Mouse (Mus musculus) left cerebral cortex, postnatal 14 days (tissue): Measurements from ENCODE around the gene Slc25a13. TPM values are rescaled to one million over a fixed set of nuclear protein-coding genes. Genes with fewer than 3 reads are reported as not detected.
"Not testable (repeated sequence)": the region's sequence is repeated elsewhere in the genome, so short reads cannot be mapped to it uniquely, and the experiment has no call there.

Experiments
- DNase-seq, 2 experiments: peaks; one replicate each; pipeline ENCODE4 v3.0.0; 2021 to 2022; ENCODE audit warnings: low spot score in 2 of 2, mixed read lengths in 1 of 2
- intact Hi-C: fragments of 180-260 bp; cut with DNase I; formaldehyde crosslinking; loops from one replicate; pipeline ENCODE4 v1.15.1; 2025
- total RNA-seq, 2 experiments: library from RNA; stranded (reverse); gene quantifications; 2 replicates each; pipeline ENCODE4 v1.2.3; 2021

Gene Slc25a13
- total RNA-seq, 2 experiments from 2014 or later = 1.6 to 1.9 TPM

DNA sequence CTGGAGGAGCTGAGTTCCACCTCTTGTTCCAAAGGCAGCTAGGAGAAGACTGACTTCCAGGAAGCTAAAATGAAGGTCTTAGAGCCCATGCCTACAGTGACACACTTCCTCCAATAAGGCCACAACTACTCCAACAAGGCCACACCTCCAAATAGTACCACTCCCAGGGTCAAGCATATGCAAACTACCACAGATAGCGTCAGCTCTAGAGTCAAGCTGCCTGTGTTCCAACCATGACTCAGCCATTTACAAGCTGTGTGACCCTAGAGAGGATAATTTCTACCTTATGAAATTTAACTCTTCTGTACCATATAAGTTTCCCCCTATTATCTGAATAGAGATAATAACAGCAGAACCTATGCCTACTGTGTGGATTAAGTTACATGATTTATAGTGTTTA is 9.6 kb downstream of the Slc25a13 start:
- DNase-seq = no peak
- intact Hi-C loops = no loop called here

DNA sequence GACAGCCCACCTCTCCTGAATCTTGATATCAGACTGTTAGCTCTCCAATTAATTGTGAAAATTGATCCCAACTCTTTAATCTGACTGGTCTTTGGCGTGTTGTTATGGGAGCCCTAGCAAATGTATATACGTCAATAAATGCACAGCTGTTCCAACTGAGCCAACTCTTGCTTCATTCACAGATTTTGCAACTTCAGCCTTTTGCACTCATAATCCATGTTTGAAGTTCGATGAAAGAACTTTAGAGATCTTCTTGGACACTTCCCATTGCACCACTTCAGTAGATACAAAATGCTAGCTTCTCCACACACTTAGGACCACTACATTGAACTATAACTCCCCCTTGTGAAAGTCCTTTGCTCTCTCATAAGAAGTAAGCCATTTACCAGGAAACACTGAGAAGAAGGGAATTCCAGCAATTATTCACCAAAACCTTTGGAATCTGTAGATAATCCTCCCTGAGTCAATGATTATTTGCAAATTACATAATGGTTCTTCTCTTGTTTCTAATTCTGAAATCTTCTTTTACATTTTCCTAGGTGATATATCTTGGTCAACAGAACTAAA is 11.3 kb downstream of the Slc25a13 start:
- intact Hi-C loops = no loop called here

DNA sequence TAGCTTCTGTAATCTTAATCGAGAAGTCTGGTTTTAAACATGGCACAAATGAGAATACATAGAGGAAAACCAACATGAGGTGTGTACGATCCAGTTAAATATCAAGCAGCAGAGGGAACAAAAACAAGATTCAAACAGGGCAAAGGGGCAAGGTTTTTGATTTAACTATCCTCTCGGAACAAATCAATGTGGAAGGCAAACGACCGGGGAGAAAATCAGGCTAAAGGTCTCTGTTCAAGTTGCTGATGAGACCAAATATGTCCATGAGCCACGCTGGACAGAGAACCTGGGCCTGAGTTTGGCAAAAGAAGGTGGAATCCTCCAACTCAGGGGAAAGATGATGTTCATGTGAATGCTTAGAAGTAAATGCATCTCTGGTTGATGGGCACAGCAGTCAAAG is 14.5 kb downstream of the Slc25a13 start:
- no peak for DNase-seq
- intact Hi-C loops = no loop called here

More for the DNA sequence above, 11.3 kb downstream of the Slc25a13 start:
- DNase-seq = no peak

DNA sequence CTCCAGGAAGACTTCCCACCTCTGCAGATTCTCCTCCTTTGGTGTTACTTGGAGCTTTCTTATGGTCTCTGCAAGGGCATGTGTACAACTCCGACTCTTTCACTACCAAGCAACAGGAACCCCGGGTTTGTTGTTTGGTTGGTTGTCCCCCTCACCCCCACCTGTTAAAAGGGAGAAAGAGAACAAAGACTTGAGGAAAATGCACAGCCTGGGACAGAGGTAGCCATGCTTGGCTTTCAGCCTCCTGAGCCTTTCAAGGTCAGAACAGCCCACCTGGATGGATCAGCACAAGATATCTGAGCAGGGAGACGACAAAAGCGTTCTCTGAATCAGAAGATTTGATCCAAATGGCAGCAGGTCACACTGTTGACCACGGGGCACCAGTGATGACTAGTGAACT is 15.0 kb downstream of the Slc25a13 start:
- intact Hi-C loops = no loop called here
- DNase-seq = no peak

DNA sequence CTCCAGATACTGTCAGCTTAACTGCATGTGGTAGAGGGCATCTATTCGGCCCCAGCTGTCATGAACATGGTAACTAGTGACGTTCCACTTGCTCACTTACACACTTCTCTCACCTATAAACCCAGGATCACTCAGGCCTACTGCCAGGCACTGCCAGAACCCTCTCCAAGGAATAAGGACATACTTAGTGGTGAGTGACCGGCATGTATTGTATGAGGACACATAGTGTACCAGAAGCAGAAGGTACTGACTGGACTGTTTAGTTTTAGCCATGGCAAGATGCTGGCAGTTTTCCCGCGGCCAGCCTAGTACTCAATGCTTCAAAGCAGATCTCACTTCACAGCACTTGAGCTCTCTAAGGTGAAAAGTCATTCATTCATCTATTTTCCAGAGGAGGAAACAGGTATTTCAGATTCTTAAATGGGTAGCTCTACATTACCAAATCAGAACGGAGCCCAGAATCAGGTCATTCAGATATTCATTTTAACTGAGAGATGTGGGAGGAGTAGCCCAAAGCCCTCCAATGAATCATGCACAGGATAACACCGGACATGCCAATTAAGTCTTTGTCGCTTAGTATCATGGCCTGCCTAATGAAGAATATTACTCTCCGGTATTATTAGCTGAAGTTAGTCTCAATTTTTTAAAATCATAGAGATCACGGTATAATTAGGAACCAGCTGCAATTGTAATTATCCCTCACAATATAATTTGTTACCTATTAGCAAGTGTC is 17.7 kb downstream of the Slc25a13 start:
- no peak for DNase-seq
- intact Hi-C loops = no loop called here

DNA sequence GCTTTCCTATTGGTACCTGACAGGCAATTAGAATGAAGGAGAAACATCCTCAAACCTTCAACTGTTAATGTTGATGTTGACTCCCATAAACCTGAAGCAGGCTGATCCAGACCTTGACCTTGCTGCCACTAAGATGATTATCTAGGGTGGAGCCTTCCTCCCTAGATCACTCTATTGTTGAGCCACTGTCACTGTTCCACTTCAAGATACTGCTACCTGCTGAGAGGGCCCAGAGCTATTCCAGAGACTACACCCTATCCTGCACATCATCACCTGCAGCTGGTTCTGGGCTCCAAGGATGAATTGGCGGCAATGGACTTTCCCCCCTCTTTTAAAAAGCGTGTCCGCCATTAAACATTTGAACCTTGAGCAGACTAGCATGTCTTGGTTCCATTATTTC is 18.9 kb downstream of the Slc25a13 start:
- intact Hi-C loops, DNase-seq: not testable (repeated sequence)

DNA sequence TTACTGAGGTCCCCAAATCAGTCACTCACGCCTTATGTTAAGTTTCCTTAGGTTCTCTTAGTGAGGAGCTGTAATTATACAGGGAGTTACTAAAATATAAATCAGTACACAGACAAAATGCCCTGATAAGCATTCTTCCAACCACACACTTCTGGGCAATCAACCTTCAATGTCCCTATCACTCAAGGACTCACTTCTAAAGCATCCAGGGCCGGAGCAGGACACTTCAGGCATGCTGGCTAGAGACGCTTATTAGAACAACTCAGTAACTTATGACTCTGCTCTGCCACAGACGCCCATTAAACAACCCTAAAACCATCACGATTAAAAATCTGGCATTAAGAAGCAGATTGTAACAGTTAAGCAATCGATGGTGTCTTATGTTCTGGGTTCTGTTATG is 19.6 kb downstream of the Slc25a13 start:
- no peak for DNase-seq
- intact Hi-C loops = no loop called here

DNA sequence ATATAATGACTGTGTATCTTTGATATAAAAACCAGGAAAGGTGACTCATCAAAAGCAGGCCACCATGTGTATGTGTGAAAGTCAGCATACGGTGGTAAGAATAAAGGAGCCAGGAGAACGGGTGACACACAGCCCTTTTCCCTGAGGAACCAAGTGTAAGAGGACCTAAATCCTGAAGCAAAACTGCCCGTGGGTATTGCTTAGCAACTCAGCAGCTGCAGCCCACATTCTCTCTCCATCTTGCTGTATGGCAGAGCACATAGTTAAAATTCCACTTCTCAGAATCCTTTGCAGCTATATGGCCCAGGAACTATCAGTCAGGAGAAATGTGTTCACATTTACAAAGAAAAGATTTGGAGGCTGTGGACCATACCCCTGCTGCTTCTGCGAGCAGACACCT is 20.4 kb downstream of the Slc25a13 start:
- intact Hi-C loops = no loop called here
- DNase-seq = peak in 1 of 2 experiments; percentile 66

DNA sequence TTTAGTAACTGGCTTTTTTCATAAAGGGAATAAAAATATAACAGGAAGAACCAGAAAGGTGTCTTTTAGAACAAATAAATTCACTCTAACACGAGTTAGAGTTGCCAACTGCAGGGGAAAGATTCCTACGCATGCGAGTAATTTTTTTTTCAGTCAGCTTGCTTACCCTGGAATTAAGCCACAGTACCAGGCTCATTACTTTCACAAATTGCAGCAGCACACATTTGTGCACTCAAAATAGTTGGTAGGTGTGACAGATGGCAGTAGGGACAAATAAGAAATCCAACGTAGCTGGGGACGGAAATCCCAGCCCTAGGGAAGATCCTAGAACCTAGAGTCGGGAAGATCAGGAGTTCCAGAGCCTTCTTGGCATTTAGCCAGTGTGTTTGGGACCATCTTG is 22.1 kb downstream of the Slc25a13 start:
- peak; percentile 30 to 34 for DNase-seq

DNA sequence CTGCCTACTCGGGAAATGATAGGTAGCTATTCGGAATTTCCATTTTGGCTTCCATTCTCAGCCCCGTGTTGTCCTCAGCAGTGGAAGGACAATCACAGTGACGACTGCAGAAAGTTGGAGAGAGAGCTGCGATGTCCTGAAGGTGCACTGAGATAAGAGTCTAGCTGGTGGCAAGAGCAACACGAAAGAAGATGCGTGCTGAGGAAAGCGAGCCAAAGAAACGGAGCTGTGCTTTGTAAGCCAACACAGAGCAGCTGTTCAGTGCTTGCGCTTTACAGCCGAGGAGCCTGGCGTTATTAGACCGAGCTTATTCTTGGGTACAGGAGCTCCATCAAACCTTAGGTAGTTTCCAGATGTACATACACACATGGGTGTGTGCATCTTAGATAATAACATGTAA is 23.1 kb downstream of the Slc25a13 start:
- peak in 1 of 2 experiments; percentile 38 for DNase-seq
- intact Hi-C loops = no loop called here

More for the DNA sequence above, 22.1 kb downstream of the Slc25a13 start:
- intact Hi-C loops = no loop called here

DNA sequence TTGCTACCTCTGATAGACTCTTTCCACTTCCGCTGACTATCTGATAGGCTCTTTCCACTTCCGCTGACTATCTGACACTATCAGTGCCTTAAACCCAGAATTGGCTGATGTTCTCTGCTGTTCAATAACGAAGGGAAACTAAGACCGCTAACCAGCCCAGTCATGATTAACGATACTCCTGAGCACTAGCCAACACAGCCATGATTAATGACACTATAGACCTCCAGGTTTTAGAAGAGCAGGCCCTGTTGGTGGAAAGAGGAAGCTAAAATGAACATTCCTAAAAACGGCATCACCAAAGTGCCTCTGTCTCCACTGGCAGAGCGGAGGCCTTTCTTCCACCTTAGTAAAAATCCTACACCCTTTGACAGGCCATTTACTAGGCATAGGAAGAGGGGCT is 24.6 kb downstream of the Slc25a13 start:
- DNase-seq = no peak
- intact Hi-C loops = no loop called here

DNA sequence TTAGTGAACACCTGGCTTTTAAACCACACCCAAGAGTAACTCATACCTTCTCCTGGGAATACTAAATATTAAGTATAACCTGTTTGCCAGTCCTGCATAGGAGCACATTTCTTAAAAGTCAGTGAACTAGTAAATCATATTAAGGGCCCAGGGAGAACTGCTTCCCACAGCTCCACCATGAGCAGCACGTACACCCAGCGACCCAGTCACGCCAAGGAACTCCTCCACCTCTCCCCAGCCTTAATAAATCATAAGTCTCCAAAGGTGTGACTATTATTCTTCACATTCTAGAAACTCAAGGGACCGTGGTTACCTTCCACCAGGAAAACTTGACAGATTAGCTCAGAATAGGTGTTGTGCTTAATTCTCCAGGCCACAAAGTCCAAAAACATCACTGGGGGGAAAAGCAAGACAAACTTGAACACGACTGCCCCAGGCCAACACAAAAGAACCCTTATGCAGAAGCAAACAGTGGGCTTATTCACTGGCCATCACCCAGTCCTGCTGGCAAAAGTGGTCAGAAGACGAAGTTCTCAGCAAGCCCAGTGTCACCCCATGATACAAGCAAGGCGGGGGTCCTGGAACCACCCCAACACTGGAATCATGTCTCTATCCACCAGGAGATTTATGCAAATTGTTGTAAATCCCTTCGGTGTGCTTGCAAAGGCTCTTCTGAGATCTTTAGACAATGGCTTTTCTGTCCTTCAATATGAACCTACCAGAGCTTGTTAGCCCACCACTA is 25.2 kb downstream of the Slc25a13 start:
- DNase-seq = no peak
- intact Hi-C loops = no loop called here

DNA sequence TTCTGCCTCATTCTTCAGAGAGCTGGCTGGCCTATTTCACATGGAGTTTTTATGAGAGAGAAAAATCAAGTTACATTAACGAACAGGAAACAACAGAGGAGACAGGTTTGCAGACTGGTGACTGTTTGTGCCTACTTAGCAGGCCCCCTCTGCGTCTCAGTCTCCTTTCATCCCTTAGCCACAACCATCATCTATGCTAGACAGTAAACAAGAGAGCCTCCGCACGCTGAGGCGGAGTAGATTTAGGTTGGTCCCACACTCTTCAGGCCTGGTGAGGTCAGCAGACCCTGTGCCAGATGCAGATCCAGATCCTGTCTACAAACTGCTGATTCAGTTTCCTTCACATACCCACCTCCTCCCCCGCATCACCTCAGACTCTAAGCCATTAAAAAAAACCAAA is 28.0 kb downstream of the Slc25a13 start:
- DNase-seq = no peak
- intact Hi-C loops = no loop called here

DNA sequence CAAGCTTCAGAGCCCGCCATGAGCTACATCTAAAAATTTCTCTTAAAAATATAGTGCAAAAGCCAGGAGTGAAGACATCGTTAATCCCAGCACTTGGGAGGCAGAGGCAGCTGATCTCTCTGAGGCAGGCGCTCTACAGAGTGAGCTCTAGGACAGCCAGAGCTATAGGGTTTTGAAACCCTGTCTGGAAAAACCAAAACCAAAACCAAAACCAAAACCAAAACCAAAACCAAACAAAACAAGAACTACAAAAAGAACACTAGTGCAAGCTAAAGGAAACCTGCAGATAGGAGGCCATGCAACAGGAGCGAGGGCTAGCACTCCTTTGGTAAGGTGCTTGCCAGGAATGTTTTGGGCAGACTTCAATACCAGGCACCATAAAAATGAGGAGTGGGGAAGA is 30.5 kb downstream of the Slc25a13 start:
- intact Hi-C loops = no loop called here
- DNase-seq = no peak

DNA sequence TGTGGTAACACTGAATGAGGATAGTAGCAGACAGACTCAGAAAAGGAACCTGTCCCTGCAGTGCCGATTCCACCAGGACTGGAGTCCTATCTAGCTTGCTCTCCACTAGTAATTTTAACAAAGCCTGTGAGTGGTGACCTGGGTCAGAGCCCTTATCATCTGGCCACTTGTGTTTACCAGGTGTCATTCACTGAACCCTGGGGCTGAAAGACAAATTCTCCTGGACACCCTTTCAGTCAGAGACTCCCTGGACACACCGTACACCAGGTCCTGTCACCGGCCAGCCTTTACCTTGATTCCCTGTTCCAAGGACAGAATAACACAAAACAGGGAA is 31.3 kb downstream of the Slc25a13 start:
- intact Hi-C loops = no loop called here
- DNase-seq = no peak

DNA sequence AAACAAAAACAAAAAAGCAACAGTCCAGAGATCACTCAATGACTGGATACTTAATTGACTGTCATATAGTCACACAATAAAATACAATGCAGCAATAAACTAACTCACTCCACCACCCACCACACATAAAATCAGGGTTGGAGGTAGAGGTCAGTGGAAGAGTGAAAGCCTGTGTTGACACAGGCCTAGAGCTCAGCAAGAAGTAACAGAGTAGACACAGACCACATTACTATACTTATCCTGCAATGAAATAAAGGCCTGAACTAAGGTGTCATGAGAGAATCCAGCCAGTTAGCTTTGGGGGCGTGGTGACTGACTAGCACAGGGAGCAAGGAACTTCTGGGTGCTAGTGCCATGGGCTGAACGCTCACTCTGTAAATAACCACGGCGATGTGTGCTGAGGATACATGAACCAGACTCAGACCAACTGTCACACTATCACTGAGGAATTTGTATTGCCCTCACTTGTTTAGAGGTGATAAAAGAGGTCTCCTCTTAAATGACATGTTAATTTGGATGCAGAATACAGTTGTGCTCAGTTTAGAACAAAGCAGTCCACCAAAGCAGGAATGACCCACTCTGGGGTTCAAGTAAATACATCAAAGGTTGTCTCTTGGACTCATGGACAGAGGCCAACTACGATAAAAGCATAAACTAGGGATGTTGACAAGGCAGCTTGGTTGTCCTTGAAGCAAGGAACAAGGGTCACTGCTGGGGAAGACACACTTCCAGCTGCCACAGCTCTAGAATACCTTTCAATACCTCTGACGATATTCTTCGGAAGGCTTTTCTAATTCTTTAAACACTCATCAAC is 31.8 kb downstream of the Slc25a13 start:
- no peak for DNase-seq
- intact Hi-C loops = no loop called here

DNA sequence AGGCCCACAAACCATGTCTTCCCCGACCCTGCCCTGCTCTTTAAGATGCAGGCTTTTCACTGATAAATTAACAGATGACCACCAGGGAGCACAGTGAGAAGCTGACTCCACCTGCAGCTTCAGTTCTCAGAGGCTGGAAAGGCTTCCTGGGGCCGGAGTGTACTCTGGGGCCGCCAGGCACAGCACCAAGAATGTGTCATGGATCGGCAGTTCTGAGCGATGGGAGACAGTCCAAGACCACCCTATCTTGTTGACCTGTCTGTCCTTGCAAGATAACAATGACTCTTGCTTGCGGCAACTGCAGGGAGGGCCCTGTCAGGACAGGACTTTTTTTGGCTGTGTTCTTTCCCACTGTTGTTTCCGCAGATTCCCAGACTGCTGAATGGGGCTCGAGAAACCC is 33.4 kb downstream of the Slc25a13 start:
- DNase-seq = no peak
- intact Hi-C loops = no loop called here

DNA sequence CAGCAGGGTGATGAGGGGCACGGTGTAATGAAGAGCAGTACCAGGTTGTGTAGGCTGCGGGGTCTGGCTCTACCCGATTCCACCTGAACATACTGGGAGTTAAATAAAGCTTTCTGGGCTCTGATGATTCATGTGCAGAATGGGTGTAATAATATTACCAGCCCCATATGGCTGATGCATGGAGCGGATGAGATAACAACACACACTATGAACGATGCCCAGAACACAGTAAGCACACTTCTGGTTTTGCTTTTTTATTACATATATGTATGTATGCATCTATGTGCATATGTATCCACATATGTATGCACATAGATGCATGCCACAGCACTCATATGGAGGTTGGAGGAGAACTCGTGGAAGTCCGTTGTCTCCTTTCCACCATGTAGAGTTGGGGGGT is 34.8 kb downstream of the Slc25a13 start:
- intact Hi-C loops = no loop called here
- DNase-seq = no peak

DNA sequence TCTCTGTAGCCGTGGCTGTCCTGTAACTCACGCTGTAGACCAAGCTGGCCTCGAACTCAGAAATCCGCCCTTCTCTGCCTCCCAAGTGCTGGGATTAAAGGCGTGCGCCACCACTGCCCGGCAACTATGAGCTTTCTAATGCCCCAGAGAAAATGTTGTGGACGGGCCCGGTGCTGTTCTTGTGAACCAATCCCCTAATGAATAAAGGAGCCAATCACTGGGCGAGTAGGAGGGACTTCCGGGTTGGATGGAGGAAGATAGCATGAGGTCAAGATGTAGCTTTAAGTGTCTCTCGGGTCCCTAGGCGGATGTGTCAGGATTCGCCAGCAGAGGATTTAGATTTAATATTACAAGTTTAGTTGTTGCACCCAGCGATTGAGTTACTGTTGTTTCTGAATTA is 38.6 kb downstream of the Slc25a13 start:
- intact Hi-C loops, DNase-seq: not testable (repeated sequence)

DNA sequence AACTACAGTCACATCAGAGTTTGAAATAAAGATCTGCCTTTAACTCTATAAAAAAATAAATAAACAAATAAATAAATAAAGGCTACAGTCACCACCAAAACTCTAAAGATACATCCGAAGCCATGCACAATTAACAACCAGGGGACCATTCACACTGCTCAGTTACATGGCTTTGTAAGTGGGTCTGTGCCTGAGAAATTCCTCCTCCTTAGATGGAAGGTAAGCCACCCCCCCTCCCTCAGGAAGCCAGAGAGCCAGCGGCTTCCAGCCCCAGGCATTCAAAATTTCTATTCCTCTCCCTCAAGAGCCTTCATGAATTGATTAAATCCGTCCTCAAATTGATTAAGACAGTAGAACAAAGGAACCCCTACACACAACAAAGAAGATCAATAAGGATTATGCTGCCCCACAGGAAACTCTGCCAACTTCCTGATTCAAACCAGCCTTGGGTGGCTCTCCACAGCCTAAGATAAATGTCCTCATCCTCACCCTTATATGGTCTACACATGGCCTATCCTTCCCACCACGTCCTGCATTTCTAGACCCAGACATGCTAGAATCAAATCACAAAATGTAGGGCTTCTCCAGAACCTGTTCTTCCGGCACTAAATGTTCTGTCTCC is 41.5 kb downstream of the Slc25a13 start:
- DNase-seq = no peak
- intact Hi-C loops = no loop called here
